Mouse (Mus musculus) neural tube, embryonic 13.5 days (tissue): ENCODE data around the gene Ubr1. TPM values are rescaled to one million over a fixed set of nuclear protein-coding genes. Genes with fewer than 3 reads are reported as not detected.
A peak's percentile ranks its signal among the peaks of the same experiment; 100 is the strongest.

Source experiments
- ATAC-seq: fragments of 200-750 bp; cut with Nextera tagmentation; 2 replicates; pipeline ENCODE4 v1.8.0; 2017; ENCODE audit warnings: low read depth, mild to moderate bottlenecking, moderate TSS enrichment, moderate library complexity
- H3K27ac ChIP-seq: fragments of 300-500 bp; sonication (generic); replicated peaks from 2 replicates; pipeline ENCODE4 v1.5.1; 2015; ENCODE audit warnings: moderate library complexity, mild to moderate bottlenecking, inconsistent platforms
- H3K27me3 ChIP-seq: fragments of 300-500 bp; sonication (generic); 2 replicates; pipeline ENCODE4 v1.6.1; 2015; ENCODE audit warnings: mild to moderate bottlenecking, inconsistent platforms
- H3K36me3 ChIP-seq: fragments of 300-500 bp; sonication (generic); 2 replicates; pipeline ENCODE4 v1.6.1; 2015; ENCODE audit warnings: mild to moderate bottlenecking, inconsistent platforms
- H3K4me1 ChIP-seq: fragments of 300-500 bp; sonication (generic); replicated peaks from 2 replicates; pipeline ENCODE4 v1.6.1; 2015; ENCODE audit warnings: inconsistent platforms
- H3K4me2 ChIP-seq: fragments of 300-500 bp; sonication (generic); 2 replicates; pipeline ENCODE4 v1.6.1; 2015; ENCODE audit warnings: inconsistent platforms, mild to moderate bottlenecking, moderate library complexity
- H3K4me3 ChIP-seq: fragments of 300-500 bp; sonication (generic); 2 replicates; pipeline ENCODE4 v1.5.1; 2015; ENCODE audit warnings: mild to moderate bottlenecking, inconsistent platforms
- H3K9ac ChIP-seq: fragments of 300-500 bp; sonication (generic); 2 replicates; pipeline ENCODE4 v1.6.1; 2015; ENCODE audit warnings: moderate library complexity, mild to moderate bottlenecking, inconsistent platforms
- H3K9me3 ChIP-seq: fragments of 300-500 bp; sonication (generic); 2 replicates; pipeline ENCODE4 v1.6.1; 2016; ENCODE audit warnings: inconsistent platforms
- WGBS: fragments of 180-500 bp; shearing (Covaris S2); methylation state at CpG from one replicate; pipeline ENCODE4 v1.1.7; 2015; 5-methylcytosine and 5-hydroxymethylcytosine counted together
- polyA plus RNA-seq: library from polyadenylated mRNA; unstranded; fragments of >200 nt; fragmentation: Nextera tagmentation; extraction: Ambion mirVana; gene quantifications from 2 replicates; pipeline ENCODE4 v1.2.1, GENCODE M21; 2015

The Ubr1 gene
- polyA plus RNA-seq, 1 experiment from 2014 or later = 33.6 TPM

GRCm38 (mm10) chr2:120971766-120972165 is 1.3 kb upstream of the Ubr1 start:
- H3K9me3 ChIP-seq = no peaks in the 10 kb centered on the region
- no peak overlapping the region for H3K9ac ChIP-seq
- WGBS = 89% methylated on average over 4 of the region's 4 CpGs
- H3K4me3 ChIP-seq = no peak overlapping the region
- H3K27ac ChIP-seq = no peak overlapping the region
- peak overlapping the region; percentile 88; the same call in 1 of the 2 replicates for H3K4me2 ChIP-seq
- H3K4me1 ChIP-seq = peaks cover 37% of the 10 kb centered on the region
- ATAC-seq = no peak
- H3K27me3 ChIP-seq = no peaks in the 10 kb centered on the region
- 0 out of 2 replicates have a peak, but pooled peaks cover 2% of the 10 kb centered on the region for H3K36me3 ChIP-seq

DNA sequence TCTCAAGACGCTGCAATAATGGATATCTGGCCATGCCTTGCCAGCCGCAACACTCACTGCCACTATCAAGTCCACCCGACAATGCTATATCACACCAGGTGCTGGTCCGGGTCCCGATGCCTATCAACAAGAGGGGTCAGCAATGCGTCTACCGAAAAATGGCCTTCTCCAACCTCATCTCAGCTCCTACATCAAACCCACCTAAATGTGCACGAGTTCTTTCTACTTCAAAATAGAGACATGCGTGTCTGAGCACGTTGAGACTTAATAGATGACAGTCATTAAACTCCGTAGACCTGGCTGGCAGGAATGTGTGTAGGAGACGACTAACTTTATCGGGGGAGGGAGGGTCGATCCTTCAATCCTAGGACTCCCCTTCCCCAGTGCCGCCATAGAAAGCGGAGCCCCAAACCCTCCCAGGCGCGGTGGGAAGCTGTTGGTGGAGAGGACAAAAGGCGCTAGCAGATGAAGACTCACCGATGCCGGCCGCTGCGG is 423 bp downstream of the Ubr1 start:
- peak overlapping the region; percentile 87 for H3K4me3 ChIP-seq
- H3K27me3 ChIP-seq = no peaks in the 10 kb centered on the region
- peak overlapping the region; percentile 88 for H3K4me2 ChIP-seq
- peaks cover 33% of the 10 kb centered on the region for H3K4me1 ChIP-seq
- WGBS = under 1% methylated on average over 23 of the region's 23 CpGs
- peak overlapping the region; percentile 87 for H3K9ac ChIP-seq
- ATAC-seq = peak; percentile 80
- peak overlapping the region; percentile 91 for H3K27ac ChIP-seq
- H3K9me3 ChIP-seq = no peaks in the 10 kb centered on the region
- H3K36me3 ChIP-seq = 0 out of 2 replicates have a peak, but pooled peaks cover 8% of the 10 kb centered on the region

DNA sequence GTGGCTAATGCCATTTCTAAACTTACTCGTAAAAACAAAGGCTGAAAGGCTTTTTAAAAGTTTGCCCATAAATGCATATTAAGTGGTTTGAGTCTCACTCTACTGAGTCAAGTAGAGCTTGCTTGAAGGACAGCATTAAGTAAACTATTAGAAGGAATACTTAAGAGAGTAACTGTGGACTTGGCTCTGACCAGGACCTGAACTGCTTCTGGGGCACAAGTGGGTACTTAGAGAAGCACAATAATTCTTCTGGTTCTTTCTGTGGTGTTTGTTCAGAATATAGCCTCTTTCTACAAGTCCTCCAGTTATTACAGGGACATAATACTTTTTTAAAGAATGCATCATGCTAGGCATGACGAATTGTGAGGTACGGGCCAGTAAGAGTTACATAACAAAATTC is 5.0 kb downstream of the Ubr1 start:
- H3K4me2 ChIP-seq = no peak overlapping the region
- no peak overlapping the region for H3K27ac ChIP-seq
- H3K9ac ChIP-seq = no peak overlapping the region
- whole genome bisulfite sequencing = 91% methylated on average over 3 of the region's 3 CpGs
- H3K9me3 ChIP-seq = no peaks in the 10 kb centered on the region
- H3K4me3 ChIP-seq = no peak overlapping the region
- no peak for ATAC-seq
- H3K27me3 ChIP-seq = no peaks in the 10 kb centered on the region
- peaks cover 23% of the 10 kb centered on the region for H3K4me1 ChIP-seq
- H3K36me3 ChIP-seq = peaks cover 19% of the 10 kb centered on the region; the same call in 1 of the 2 replicates

DNA sequence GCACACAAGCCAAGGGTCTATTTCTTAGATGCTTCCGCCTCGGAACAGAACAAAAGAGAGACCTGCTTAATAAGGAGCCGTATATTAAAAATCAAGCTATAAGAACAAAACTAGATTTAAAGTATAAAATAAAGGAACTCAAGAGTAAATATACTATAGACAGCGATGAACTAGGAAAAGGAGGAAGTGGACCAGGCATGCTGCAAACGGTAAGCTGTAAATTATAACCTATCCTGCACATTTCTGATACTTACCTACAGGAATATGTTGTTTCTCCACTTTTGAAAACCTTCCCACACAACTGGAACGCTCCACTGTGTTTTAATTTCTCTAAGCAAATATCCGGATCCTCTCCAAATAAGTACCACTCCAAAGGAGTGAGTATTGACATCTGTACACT is 7.4 kb downstream of the Ubr1 start:
- no peak for ATAC-seq
- WGBS = 95% methylated on average over 7 of the region's 7 CpGs
- no peak overlapping the region for H3K27ac ChIP-seq
- H3K4me2 ChIP-seq = no peak overlapping the region
- H3K27me3 ChIP-seq = no peaks in the 10 kb centered on the region
- H3K4me1 ChIP-seq = peaks cover 7% of the 10 kb centered on the region; the same call in 1 of the 2 replicates
- peaks cover 36% of the 10 kb centered on the region for H3K36me3 ChIP-seq
- no peak overlapping the region for H3K9ac ChIP-seq
- no peak overlapping the region for H3K4me3 ChIP-seq
- H3K9me3 ChIP-seq = no peaks in the 10 kb centered on the region

- no peak for ATAC-seq
- no peak overlapping the region for H3K27ac ChIP-seq
- H3K9ac ChIP-seq = no peak overlapping the region
- no peaks in the 10 kb centered on the region for H3K9me3 ChIP-seq
- H3K4me2 ChIP-seq = no peak overlapping the region
- H3K27me3 ChIP-seq = no peaks in the 10 kb centered on the region
- no peak overlapping the region for H3K4me3 ChIP-seq
- no peaks in the 10 kb centered on the region for H3K4me1 ChIP-seq
- H3K36me3 ChIP-seq = peaks cover 33% of the 10 kb centered on the region
- WGBS = 93% methylated on average over 1 of the region's 1 CpGs
Observed at GRCm38 (mm10) chr2:120960261-120960660, 10.3 kb downstream of the Ubr1 start.

GRCm38 (mm10) chr2:120959827-120960226 is 10.7 kb downstream of the Ubr1 start:
- WGBS = 95% methylated on average over 5 of the region's 5 CpGs
- no peak overlapping the region for H3K27ac ChIP-seq
- no peaks in the 10 kb centered on the region for H3K27me3 ChIP-seq
- H3K9ac ChIP-seq = no peak overlapping the region
- no peaks in the 10 kb centered on the region for H3K4me1 ChIP-seq
- no peak overlapping the region for H3K4me3 ChIP-seq
- peaks cover 37% of the 10 kb centered on the region for H3K36me3 ChIP-seq
- H3K9me3 ChIP-seq = no peaks in the 10 kb centered on the region
- no peak for ATAC-seq
- no peak overlapping the region for H3K4me2 ChIP-seq

GRCm38 (mm10) chr2:120959363-120959762 is 11.2 kb downstream of the Ubr1 start:
- Histone ChIP-seq H3K27ac (no peak overlapping the region), H3K4me3 (no peak overlapping the region), H3K36me3 (peaks cover 42% of the 10 kb centered on the region), H3K4me2 (no peak overlapping the region), H3K4me1 (no peaks in the 10 kb centered on the region), H3K9ac (no peak overlapping the region), H3K9me3 (no peaks in the 10 kb centered on the region), H3K27me3 (no peaks in the 10 kb centered on the region)
- ATAC-seq = no peak
- 97% methylated on average over 2 of the region's 2 CpGs for WGBS

GRCm38 (mm10) chr2:120952176-120952938 is 18.2 kb downstream of the Ubr1 start:
- H3K9ac ChIP-seq = no peak overlapping the region
- 81% methylated on average over 2 of the region's 2 CpGs for WGBS
- peaks cover 61% of the 10 kb centered on the region for H3K36me3 ChIP-seq
- no peaks in the 10 kb centered on the region for H3K27me3 ChIP-seq
- H3K4me3 ChIP-seq = no peak overlapping the region
- no peak overlapping the region for H3K4me2 ChIP-seq
- H3K4me1 ChIP-seq = no peaks in the 10 kb centered on the region
- H3K27ac ChIP-seq = no peak overlapping the region
- H3K9me3 ChIP-seq = no peaks in the 10 kb centered on the region
- no peak for ATAC-seq

GRCm38 (mm10) chr2:120951208-120951607 is 19.3 kb downstream of the Ubr1 start:
- peaks cover 72% of the 10 kb centered on the region for H3K36me3 ChIP-seq

GRCm38 (mm10) chr2:120933038-120933437 is 37.5 kb downstream of the Ubr1 start:
- H3K9me3 ChIP-seq = no peaks in the 10 kb centered on the region
- H3K27ac ChIP-seq = no peak overlapping the region
- no peak overlapping the region for H3K4me3 ChIP-seq
- H3K4me2 ChIP-seq = no peak overlapping the region
- WGBS = 96% methylated on average over 3 of the region's 3 CpGs
- peaks cover 80% of the 10 kb centered on the region for H3K36me3 ChIP-seq
- H3K4me1 ChIP-seq = no peaks in the 10 kb centered on the region
- no peak overlapping the region for H3K9ac ChIP-seq
- no peaks in the 10 kb centered on the region for H3K27me3 ChIP-seq
- no peak for ATAC-seq

More at GRCm38 (mm10) chr2:120951208-120951607, 19.3 kb downstream of the Ubr1 start:
- H3K27ac ChIP-seq = no peak overlapping the region
- H3K4me2 ChIP-seq = no peak overlapping the region
- ATAC-seq = no peak
- no peaks in the 10 kb centered on the region for H3K9me3 ChIP-seq
- H3K4me3 ChIP-seq = no peak overlapping the region
- H3K9ac ChIP-seq = no peak overlapping the region
- no peaks in the 10 kb centered on the region for H3K27me3 ChIP-seq
- WGBS = 87% methylated on average over 5 of the region's 5 CpGs
- no peaks in the 10 kb centered on the region for H3K4me1 ChIP-seq

DNA sequence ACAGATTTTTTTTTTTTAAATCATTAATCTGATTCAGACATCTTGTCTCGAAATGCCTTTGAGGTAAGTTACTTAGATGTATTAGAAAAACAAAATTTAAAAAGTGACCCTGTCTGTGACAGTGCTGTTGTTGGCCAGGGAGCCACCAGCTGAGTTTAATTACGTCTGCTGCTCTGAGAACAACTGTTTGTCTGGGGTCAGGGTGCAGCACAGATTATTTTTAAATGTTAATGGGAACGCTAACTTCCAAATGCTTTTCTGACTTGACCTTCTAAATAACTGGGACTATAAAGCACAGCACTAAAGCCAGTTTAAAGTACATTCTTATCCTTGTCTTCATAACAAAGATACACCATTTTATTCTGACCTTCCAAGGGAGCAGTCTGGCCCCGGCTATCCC is 61.0 kb downstream of the Ubr1 start:
- H3K4me1 ChIP-seq = no peaks in the 10 kb centered on the region
- ATAC-seq = no peak
- no peak overlapping the region for H3K27ac ChIP-seq
- WGBS = 70% methylated on average over 4 of the region's 4 CpGs
- H3K9ac ChIP-seq = no peak overlapping the region
- no peaks in the 10 kb centered on the region for H3K27me3 ChIP-seq
- H3K9me3 ChIP-seq = no peaks in the 10 kb centered on the region
- H3K4me3 ChIP-seq = no peak overlapping the region
- H3K36me3 ChIP-seq = peaks cover 48% of the 10 kb centered on the region
- H3K4me2 ChIP-seq = no peak overlapping the region

GRCm38 (mm10) chr2:120896361-120896760 is 74.2 kb downstream of the Ubr1 start:
- no peak overlapping the region for H3K4me2 ChIP-seq
- H3K4me1 ChIP-seq = no peaks in the 10 kb centered on the region
- 96% methylated on average over 3 of the region's 3 CpGs for WGBS
- no peak overlapping the region for H3K9ac ChIP-seq
- no peak overlapping the region for H3K27ac ChIP-seq
- peaks cover 94% of the 10 kb centered on the region for H3K36me3 ChIP-seq
- no peaks in the 10 kb centered on the region for H3K27me3 ChIP-seq
- no peak for ATAC-seq
- H3K9me3 ChIP-seq = no peaks in the 10 kb centered on the region
- H3K4me3 ChIP-seq = no peak overlapping the region

DNA sequence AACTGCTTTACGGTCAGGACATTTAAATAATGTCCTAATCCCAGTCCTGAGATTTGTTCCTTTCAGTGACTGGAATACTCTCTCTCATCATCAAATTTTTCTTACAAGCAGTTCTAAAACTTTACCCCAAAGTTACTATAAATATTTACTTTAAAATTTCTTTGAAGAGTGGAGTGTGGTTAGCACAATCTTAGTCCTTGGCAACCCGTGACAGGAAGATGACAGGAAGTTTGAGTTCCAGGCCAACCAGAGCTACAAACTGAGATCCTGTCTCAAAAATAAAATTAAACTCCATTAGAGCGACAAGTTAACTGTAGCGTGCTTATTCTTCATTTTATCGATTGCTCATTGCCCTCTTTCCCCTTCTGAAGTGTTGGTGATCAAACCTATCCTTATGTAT is 82.9 kb downstream of the Ubr1 start:
- Histone ChIP-seq H3K27ac (no peak overlapping the region), H3K9me3 (no peaks in the 10 kb centered on the region), H3K4me2 (no peak overlapping the region), H3K4me3 (no peak overlapping the region), H3K27me3 (no peaks in the 10 kb centered on the region), H3K36me3 (peaks cover 74% of the 10 kb centered on the region), H3K4me1 (no peaks in the 10 kb centered on the region), H3K9ac (no peak overlapping the region)
- WGBS = 93% methylated on average over 5 of the region's 5 CpGs
- ATAC-seq = no peak
